Mouse (Mus musculus) brain, adult 10 weeks (tissue): Measurements from ENCODE around the gene Car8. TPM values are rescaled to one million over a fixed set of nuclear protein-coding genes. Genes with fewer than 3 reads are reported as not detected.

Source experiments
- polyA plus RNA-seq: library from polyadenylated mRNA; stranded (reverse); fragments of 350-450 nt; fragmentation: Illumina TruSeq; extraction: RNeasy Lipid Tissue Mini Kit (QIAGEN cat#74804); gene quantifications from one replicate; pipeline ENCODE4 v1.2.3, GENCODE M21; 2015; ENCODE audit warnings: low read depth, low replicate concordance

The Car8 gene
- polyA plus RNA-seq, result 11.1 TPM

DNA sequence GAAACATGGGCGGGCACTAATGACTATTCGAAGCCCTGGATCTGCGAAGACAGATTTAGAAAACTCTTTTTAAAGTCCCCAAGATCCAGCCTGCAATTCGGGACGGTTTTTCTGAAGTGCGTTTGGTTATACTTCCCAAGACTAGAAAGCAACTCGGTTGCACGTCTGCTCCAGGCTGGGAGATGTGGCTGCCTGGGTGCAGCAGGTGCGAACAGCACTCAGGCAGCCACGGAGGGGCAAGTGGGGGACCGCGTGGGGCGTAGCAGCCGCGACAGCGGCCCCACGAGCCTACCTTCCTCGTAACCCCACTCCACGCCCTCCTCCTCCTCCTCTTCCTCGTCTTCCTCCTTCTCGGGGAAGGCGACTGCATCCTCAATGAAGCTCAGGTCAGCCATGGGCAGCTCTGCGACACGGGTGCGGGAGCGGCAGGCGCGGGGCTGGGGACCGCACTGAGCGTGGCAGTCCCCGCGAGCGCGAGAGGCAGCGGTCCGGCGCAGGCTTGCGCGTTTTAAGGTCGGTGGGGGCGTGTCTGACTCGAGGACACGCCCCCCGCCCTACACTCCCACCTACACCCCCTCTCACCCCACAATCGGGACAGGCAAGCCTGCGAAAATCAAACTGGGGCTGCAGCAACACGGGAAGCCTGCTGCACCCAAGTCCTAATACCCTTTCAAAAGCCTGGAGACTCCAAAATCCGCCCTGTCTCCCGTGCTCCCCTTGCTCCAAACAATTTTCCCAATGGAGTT, at the start of gene Car8:
TSS of gene Car8 (minus strand) at position 482 of the 746 bp plus-strand sequence.

